Mouse (Mus musculus): ENCODE data around the gene Acbd5. TPM values are rescaled to one million over a fixed set of nuclear protein-coding genes. Genes with fewer than 3 reads are reported as not detected.

The Acbd5 gene
- total RNA-seq, 2 experiments from 2014 or later, result 31.8 to 32.4 TPM

DNA sequence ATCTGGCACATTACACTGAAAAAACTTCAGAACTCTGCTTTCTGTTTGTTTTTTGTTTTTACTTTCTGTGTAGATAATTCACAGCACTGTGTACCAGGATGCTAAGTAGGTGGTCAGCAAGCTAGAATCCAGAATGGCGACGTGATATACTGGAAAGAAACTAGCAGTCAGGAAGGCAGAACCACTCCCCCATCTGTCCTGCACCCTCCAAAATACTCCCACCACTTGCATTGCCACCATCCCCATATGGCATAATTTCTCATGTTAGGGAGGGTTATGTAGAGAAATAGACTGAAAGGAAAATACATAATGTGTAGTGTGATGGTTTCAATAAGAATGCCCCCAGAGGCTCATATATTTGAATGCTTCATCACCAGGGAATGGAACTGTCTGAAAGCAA lies 16.1 kb upstream of the Acbd5 start:
- no peak for DNase-seq
- intact Hi-C loops (cut with DNase I; ENCODE audit: low total_unique reads), result no loop called here

DNA sequence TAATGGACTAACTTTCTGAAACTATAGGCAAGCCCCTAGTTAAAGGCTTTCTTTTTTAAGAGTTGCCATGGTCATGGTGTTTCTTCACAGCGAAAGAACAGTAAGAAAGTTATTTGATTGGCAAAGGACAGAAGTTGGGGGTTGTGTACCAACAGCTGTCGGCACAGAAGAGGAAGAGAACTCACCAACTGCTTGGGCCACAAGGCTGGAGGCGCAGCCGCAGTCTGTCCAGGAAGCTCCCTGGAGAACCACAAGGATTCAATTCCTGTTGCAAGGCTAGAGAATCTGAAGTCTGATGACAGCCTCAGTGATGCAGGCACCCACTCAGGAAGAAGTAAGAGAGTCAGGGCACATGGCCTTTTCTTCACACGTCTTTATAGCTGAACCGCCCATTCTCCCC lies 15.4 kb upstream of the Acbd5 start:
- intact Hi-C loops (cut with DNase I; ENCODE audit: low total_unique reads), result no loop called here
- DNase-seq, result peak; percentile 12

DNA sequence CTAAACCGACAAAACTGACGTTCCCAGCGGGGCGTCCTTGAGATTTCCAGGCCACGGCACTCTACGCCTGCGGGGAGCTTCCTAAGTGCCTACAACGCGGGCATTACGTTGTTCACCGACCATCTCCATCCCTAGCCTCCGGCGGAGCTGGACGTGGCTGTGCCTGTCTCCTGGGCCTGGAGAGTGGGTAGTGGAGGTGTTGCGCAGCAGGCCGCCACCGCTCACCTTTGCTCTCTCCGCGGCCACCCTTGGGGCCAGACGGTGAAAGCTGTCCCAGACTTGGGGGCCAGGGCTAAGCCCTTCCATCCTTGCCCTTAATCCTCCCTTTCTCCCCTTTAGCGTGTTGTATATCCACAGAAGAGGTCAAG lies 387 bp downstream of the Acbd5 start:
- intact Hi-C loops (cut with DNase I; ENCODE audit: low total_unique reads), result loop anchor here (10.0 kb wide), 1 partner anchor 174 kb away; the partner anchor contains the start of gene Pdss1
- no peak for DNase-seq

DNA sequence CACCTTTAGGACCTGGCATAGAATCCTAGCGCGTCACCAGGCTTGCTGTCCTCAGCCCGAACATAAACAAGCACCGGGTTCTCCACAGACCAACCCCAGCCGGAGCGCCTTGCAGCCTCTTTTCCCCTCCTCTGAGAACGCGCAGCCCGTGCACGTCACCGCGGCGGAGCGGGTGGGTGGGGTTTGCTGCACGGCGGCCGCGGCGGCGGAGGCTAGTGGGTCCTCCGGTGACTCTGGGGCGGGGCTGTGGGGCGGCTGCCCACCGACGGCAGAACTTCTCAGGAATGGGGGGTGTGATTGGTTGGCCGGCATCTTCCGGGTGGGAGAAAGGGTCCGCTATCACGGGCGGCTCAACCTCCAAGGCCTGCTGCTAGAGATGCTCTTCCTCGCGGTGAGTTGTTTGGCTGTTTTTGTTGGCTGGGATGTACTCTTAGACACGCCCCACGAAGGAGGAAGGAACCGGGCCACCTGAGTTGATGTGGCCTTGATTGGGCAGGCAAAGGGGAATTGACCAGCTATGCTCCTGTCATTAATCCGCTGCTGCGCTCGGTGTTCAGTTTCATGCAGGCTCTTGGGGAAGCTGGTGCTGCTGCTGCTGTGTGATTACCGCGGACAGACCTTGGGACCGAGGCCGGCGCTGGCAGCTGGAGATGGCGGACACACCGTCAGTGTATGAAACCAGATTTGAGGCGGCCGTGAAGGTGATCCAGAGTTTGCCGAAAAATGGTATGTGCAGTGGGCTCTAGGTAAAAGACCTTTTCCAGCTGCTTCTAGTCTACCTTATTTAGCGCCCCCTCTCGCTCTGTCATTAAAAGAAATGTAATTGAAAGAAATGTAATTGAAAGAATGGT lies 1.2 kb downstream of the Acbd5 start:
- intact Hi-C loops (cut with DNase I; ENCODE audit: low total_unique reads), result loop anchor here (10.0 kb wide), 1 partner anchor 174 kb away; the partner anchor contains the start of gene Pdss1
- DNase-seq, result peak; percentile 95

DNA sequence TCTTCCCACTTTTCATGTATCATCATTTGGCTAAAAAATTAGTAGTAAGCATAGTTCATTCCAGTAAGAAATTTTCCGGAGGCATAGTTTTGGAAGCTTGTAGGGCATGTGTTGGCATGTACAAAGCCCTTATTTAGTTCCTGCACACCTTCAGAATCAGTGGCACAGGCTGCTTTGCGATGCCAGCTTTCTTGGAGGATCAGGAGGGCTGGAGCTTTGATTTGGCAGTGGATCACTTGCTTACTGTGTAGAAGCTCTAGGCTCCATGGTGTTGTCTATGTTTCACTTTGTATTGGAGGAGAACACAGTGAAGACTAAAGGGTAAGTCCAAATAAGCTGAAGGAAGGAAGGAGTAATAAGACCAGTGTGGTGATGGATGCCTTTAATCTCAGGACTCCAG lies 2.5 kb downstream of the Acbd5 start:
- intact Hi-C loops (cut with DNase I; ENCODE audit: low total_unique reads), result no loop called here
- DNase-seq, result no peak

DNA sequence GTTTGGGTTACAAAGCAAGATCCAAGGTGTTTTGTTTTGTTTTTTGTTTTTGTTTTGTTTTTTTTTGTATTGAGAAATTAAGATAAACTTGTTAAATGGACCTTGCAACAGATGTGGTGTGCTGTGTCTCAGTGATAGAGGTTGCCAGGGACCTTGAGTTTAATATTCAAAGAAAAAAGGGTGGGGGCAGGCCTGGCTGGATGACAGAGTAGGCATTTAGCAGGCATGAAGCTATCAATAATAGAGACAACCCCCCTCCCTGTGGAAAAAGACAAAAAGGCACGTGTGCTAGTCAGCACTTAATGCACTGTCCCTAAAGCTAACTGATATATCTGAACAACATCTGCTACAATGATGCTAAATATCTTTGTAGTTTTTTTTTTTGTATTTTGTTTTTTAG lies 3.4 kb downstream of the Acbd5 start:
- intact Hi-C loops (cut with DNase I; ENCODE audit: low total_unique reads), result no loop called here

DNA sequence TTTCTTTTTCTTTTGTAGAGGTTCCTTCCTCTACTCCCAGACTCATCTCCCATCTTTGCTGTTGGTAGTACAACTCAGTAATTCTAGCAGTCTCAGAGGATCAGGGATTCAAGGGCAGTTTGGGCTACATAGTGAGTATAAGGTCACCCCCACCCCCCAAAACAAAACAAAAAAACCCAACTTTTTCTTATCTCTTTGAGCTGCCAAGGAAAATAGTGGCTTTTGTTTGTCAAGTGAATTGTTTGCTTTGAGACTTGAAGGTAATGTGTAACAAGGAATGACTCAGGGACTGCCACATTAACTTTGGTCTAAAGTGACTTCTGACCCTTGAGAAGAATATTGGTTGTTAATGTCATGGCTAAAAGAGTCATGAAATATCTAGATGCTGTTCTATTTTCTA lies 7.9 kb downstream of the Acbd5 start:
- DNase-seq, result no peak
- intact Hi-C loops (cut with DNase I; ENCODE audit: low total_unique reads), result no loop called here

More for the DNA sequence above, 3.4 kb downstream of the Acbd5 start:
- no peak for DNase-seq

DNA sequence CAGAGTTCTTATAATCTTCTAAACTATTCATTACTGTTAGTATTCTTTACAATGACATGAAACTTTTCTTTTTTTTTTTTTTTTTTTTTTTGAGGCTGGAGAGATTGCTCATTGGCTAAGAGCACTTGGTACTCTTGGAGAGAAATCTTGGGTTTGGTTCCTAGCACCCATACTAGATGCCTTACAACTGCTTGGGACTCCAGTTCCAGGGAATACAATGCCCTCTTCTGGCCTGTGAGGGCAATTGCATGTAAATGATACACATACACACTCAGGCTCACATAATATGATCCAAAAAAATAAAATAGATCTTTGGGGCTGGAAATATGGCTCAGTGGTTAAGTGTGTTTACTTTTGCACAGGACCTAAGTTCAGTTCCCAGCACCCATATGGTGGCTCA lies 8.8 kb downstream of the Acbd5 start:
- intact Hi-C loops (cut with DNase I; ENCODE audit: low total_unique reads), result no loop called here
- no peak for DNase-seq

DNA sequence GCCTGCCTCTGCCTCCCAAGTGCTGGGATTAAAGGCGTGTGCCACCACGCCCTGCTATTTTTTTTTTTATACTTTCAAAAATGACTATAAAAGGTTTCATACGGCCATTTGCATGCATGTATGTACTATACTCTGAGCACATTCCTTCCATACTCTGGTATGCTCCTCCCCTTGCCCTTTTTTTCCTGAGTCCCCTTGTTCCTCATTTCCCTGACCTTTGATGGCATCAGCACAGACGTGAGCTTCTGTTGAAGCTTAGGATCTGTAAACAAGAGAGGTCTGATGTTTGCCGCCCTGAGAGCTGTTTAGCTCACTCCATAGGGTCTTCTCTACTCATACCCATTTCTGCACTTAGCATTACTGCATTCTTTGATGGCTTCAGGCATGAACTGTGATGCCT lies 9.7 kb downstream of the Acbd5 start:
- intact Hi-C loops (cut with DNase I; ENCODE audit: low total_unique reads), result no loop called here
- DNase-seq, result no peak

DNA sequence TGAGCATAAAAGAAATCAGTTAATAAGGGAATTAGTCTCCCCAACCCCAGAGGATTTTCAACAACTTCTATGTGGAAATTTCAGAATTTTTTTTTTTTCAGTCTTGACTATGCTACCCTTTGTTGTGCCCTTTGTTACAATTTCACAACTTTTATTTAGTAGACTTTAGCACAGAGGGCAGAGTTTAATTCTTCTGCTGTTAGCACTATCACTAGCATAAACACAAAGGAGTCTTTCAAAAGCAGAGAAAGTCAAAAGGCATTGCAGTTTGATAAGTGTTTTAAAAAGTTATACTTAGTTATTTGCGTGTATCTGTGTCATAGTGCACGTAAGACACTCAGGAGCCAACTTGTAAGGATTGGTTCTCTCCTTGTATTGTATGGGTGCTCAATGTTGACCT lies 10.6 kb downstream of the Acbd5 start:
- intact Hi-C loops (cut with DNase I; ENCODE audit: low total_unique reads), result no loop called here
- DNase-seq, result no peak

DNA sequence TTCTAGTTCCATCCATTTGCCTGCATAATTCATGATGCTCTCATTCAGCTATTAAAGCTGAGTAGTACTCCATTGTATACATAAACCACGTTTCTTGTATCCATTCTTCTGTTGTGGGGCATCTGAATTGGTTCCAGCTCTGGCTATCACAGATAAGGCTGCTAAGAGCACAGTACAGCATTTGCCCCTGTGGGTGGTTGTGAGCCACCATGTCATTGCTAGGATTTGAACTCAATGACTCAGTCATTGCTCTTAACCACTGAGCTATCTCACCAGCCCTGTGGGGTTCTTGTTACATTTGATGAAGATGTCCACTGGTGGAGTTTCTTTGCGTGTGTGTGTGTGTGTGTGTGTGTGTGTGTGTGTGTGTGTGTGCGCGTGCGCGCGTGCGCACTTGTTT lies 16.6 kb downstream of the Acbd5 start:
- DNase-seq, result no peak
- intact Hi-C loops (cut with DNase I; ENCODE audit: low total_unique reads), result no loop called here

DNA sequence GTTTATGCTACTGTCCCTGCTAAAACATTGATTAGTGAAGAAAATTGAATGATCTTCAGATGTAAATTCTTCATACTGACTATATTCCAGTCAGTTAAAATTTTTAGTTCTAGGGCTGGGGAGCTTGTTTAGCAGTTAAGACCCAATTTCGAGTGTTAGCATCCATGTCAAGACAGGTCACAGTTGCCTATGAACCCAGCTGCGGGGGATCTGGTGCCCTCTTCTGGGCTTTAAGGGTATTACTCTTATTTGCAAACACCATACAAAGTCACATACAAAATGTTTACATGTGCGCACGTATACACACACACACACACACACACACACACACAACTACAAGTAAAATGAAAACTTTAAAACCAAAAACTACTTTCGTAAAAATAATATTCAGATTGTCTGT lies 24.2 kb downstream of the Acbd5 start:
- intact Hi-C loops (cut with DNase I; ENCODE audit: low total_unique reads), result no loop called here
- DNase-seq, result no peak

DNA sequence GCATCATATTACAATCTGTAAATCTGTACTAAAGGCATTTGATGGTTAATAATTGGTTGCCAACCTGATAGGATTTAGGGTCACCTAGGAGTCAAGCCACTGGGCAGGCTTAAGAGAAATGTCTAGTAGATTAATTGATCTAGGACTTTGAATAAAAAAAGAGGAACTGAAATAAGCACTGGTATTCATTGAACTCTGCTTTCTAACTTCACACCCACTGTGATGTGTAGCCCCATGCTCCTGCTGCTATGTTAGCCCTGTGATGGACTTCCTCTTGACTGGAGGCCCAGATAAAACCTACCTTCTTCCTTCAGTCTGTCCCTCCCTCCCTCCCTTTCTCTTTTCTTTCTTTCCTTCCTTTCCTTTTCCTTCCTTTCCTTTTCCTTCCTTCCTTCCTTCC lies 29.1 kb downstream of the Acbd5 start:
- DNase-seq, result no peak
- intact Hi-C loops (cut with DNase I; ENCODE audit: low total_unique reads), result no loop called here

DNA sequence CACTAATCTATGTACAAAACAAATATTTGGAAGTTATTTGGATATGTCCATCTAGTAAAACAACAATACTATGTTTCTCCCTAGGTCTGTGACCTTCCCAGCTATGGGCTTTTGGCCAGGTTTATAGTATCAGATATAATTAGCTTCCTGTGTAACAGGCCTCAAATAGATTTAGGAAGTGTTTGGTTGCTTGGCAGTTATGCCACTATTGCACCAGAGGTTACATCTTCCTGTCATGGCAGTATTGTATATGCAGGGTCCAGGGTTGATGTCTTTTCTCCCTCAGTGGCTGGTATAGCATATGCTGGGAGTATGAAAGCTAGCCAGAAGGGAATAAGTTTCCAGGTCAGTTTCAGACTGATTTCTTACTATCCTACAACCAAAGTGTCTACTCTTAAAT lies 34.3 kb downstream of the Acbd5 start:
- intact Hi-C loops (cut with DNase I; ENCODE audit: low total_unique reads), result no loop called here

DNA sequence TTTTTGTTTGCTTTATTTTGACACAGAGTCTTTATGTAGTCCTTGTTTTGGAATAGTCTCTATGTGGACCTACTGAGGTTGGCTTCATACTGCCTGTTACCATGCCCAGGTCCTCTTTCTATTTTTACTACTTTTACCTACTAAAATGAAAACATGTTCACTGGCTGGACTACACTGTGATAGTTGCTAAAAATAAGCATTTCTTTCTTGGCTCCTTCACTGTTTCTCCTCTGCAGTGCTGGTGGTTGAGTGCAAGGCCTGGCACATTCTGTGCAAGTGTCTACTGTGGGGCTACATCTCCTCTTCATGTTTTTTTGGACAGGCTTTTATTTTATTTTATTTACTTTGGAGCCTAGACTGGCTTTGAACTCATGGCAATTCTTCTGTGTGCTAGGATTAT lies 51.6 kb downstream of the Acbd5 start:
- no peak for DNase-seq
- intact Hi-C loops (cut with DNase I; ENCODE audit: low total_unique reads), result no loop called here

More for the DNA sequence above, 34.3 kb downstream of the Acbd5 start:
- no peak for DNase-seq

DNA sequence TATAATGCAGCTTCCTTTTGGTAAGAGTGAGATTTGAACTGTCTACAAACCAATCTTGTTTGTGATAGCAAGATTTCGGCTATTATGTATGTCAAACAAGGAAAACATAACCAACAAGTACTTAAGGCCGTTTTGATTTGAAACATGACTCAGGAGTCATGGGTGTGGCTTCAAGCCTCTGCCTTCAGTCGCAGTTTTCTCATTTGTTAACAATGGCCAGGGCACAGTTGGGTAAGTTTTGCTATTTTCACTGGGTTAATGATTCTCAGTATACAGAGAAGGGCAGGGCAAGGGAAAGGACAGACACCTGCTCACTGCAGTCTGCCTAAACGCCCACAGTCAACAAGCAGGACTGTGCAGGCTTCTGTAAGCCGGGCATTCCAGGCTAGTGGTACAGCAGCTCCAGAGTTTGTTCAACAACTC lies 87.2 kb downstream of the Acbd5 start:
- no peak for DNase-seq
- intact Hi-C loops (cut with DNase I; ENCODE audit: low total_unique reads), result no loop called here

DNA sequence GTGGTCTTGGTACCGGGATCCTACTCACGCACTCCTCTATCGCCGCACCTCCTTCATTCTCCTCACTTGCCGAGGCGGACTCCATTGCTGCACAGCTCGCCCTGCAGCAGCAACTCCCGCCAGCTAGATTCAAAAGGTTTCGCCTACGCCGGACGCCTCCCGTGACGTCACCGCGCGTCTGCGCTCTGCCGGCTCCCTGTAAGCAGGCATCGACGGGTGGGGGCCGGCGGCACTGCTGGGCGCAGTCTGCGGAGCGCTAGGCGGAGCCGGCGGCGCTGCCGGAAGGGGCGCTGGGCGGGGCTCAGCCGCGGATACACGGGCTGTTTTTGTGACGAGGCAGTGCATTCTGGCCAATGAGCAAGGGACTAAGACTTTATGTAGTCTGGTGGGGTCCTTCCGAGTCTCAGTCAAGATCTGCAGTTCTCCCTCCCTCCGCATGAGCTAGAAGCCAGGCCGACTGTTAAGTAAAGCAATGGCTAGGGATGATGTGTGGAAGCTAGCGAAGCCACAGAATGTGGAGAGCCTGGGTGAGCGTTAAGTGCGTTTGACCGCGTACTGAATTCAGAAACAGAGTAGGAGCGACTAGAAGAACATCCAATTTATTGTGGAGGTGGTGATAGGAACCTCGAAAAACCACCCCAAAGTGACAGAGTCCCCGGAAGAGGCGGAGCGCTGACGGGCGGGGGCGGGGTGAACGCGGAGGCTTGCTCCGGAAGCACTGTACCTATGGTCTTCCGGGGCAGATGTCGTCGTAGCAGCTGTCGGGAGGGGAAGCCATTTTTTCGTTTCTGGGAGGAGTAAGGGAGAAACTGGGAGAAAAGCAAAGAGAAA lies 88.0 kb downstream of the Acbd5 start, which contains the start of the genes Mastl and Yme1l1:
TSS of gene Mastl (minus strand) at position 248 of the 831 bp plus-strand sequence.
TSS of gene Yme1l1 (plus strand) at position 593 of the 831 bp plus-strand sequence.
- DNase-seq, result peak; percentile 99
- intact Hi-C loops (cut with DNase I; ENCODE audit: low total_unique reads), result no loop called here

DNA sequence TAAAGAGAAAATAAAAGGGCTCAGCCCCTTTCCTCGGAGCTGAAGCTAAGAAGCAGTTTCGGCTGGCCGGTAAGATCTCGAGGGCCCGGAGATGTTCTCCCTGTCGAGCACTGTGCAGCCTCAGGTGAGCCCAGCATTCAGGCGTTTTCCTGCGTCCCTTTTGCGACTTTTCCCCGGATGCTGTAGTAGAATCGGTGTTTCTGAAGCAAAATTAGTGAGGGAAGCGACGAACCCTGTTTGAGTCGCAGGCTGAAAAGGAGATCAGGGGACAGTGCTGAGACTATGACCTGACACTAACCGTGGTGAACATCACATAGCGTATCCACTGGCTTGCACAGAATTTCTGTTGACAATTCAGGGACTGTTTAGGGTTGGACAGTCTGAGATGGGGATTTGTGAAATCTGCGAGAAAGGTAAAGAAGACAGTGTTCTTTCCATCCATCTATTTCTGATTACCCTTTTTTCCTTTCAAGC lies 88.7 kb downstream of the Acbd5 start:
- intact Hi-C loops (cut with DNase I; ENCODE audit: low total_unique reads), result no loop called here
- no peak for DNase-seq
